Mouse (Mus musculus): ENCODE results near the gene Pds5b.
"Not testable (repeated sequence)": the region's sequence is repeated elsewhere in the genome, so short reads cannot be mapped to it uniquely, and the experiment has no call there.

Gene Pds5b

GRCm38 (mm10) chr5:150822781-150823180 is 149.2 kb downstream of the Pds5b start:
- no peak for DNase-seq (ENCODE audit: low read depth, low spot score)

DNA sequence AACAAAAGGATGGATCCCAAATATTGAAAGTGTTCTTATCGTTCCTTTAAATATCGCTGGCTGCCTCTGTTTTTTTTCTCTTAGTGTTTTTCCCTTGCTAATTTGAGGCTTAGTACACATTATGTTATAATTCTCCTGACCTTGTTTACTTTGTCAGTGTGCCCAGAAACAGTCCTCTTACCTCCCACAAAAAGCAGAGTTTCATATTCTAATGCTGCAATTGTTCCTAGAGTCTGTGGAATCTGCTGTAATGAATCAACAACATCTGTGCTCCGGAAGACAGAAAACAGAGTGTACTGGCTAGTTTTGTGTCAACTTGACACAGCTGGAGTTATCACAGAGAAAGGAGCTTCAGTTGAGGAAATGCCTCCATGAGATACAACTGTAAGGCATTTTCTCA is 149.8 kb downstream of the Pds5b start:
- no peak for DNase-seq (ENCODE audit: low read depth, low spot score)

DNA sequence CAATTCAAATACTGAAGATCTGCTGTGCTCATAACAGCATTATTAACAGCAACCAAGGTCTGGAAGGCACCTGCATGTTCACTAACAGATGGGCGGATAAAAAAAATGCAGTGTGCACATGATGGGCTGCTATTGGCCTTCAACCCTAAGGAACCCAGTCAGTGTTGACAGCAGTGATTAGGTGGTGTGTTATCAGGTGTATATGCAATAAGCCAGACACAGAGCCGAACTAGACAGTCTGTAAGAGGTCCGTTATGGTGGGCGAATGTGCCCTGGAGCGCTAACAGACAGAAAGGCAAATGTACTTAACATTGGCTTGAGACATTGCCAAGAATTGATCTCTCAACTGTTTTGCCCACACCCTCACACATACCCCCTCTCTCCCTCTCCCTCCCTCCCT is 156.0 kb downstream of the Pds5b start:
- DNase-seq (ENCODE audit: low read depth, low spot score), result no peak

GRCm38 (mm10) chr5:150830718-150831117 is 157.2 kb downstream of the Pds5b start:
- DNase-seq (ENCODE audit: low read depth, low spot score), result no peak

DNA sequence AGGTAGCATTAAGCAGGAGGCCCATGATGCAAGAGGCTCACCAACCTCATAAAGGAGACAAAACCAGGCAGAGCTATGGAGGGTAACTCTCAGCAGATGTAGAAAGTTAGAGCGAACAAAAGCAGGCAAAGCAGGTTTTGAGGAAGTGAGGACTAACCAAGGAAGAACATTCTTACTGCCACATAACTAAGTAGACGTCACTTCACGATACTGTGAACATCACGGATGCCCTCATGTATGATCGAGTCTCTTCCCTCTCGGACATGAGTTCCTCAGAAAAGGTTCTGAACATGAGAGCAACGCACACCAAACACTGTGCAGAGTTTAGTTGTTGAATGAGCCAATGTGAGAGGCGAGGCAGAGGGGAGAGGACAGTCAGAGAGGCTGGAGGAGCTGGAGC is 163.2 kb downstream of the Pds5b start:
- DNase-seq (ENCODE audit: low read depth, low spot score), result no peak

GRCm38 (mm10) chr5:150839688-150840541 is 166.4 kb downstream of the Pds5b start:
- no peak for DNase-seq (ENCODE audit: low read depth, low spot score)

DNA sequence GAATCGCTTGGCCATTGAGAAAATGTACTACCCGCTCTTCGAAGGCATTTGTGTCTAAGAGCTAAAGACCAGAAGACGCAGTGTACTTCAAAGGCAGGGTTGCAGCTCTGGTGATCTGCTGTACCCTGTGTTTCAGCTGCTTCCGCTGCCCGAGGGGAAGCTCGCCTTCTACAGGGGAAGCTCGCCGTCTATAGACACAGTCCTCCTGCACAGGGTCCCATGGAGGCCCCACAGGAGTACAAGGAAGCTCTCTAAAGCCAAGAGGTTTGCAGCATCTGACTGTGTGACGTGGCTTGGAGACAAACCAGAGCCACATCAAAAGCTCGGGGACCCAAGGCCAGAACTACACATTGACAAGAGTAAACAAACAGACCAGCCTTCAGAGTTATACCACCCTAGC is 167.1 kb downstream of the Pds5b start:
- no peak for DNase-seq (ENCODE audit: low read depth, low spot score)

- no peak for DNase-seq (ENCODE audit: low read depth, low spot score)
Observed at GRCm38 (mm10) chr5:150845961-150846360, 172.4 kb downstream of the Pds5b start.

- DNase-seq (ENCODE audit: low read depth, low spot score), result no peak
Observed at GRCm38 (mm10) chr5:150850821-150851220, 177.3 kb downstream of the Pds5b start.

- not testable (repeated sequence) for DNase-seq (ENCODE audit: low read depth, low spot score)
Observed at GRCm38 (mm10) chr5:150852097-150852496, 178.6 kb downstream of the Pds5b start.

- DNase-seq (ENCODE audit: low read depth, low spot score), result no peak
Observed at GRCm38 (mm10) chr5:150854506-150854905, 181.0 kb downstream of the Pds5b start.

GRCm38 (mm10) chr5:150859642-150860194 is 186.2 kb downstream of the Pds5b start:
- no peak for DNase-seq (ENCODE audit: low read depth, low spot score)

Measured in c-Kit-negative CD71-positive TER-119-positive erythroid progenitor cells, embryonic 14.5 days (primary cell).